Mouse (Mus musculus) NIH3T3 (cell line): ENCODE measurements around the gene Kremen1.

Experiments used
- DNase-seq: peaks from one replicate; pipeline ENCODE4 v3.0.0-alpha.2; 2012; ENCODE audit warnings: low read depth

The Kremen1 gene

GRCm38 (mm10) chr11:5265764-5266163, 4.4 kb upstream of the Kremen1 start:
- no peak for DNase-seq

- DNase-seq: no peak
Observed at GRCm38 (mm10) chr11:5263078-5263730, 1.8 kb upstream of the Kremen1 start.

- peak; percentile 71 for DNase-seq
Observed at GRCm38 (mm10) chr11:5260942-5261459, 357 bp downstream of the Kremen1 start.

GRCm38 (mm10) chr11:5259944-5260598, 1.3 kb downstream of the Kremen1 start:
- DNase-seq: no peak

GRCm38 (mm10) chr11:5258036-5258435, 3.3 kb downstream of the Kremen1 start:
- DNase-seq: no peak

GRCm38 (mm10) chr11:5257151-5257862, 4.1 kb downstream of the Kremen1 start:
- DNase-seq: peak; percentile 21

- no peak for DNase-seq
Observed at GRCm38 (mm10) chr11:5255509-5256014, 5.8 kb downstream of the Kremen1 start.

- no peak for DNase-seq
Observed at GRCm38 (mm10) chr11:5254016-5254415, 7.3 kb downstream of the Kremen1 start.

- no peak for DNase-seq
Observed at GRCm38 (mm10) chr11:5253528-5253927, 7.8 kb downstream of the Kremen1 start.

GRCm38 (mm10) chr11:5252727-5253126, 8.6 kb downstream of the Kremen1 start:
- no peak for DNase-seq

GRCm38 (mm10) chr11:5251112-5251511, 10.2 kb downstream of the Kremen1 start:
- no peak for DNase-seq

- no peak for DNase-seq
Observed at GRCm38 (mm10) chr11:5248200-5248599, 13.2 kb downstream of the Kremen1 start.

GRCm38 (mm10) chr11:5245431-5245830, 15.9 kb downstream of the Kremen1 start:
- DNase-seq: peak; percentile 83

- DNase-seq: peak; percentile 78
Observed at GRCm38 (mm10) chr11:5244749-5245130, 16.6 kb downstream of the Kremen1 start.

GRCm38 (mm10) chr11:5243812-5244748, 17.3 kb downstream of the Kremen1 start:
- DNase-seq: peak; percentile 95

GRCm38 (mm10) chr11:5243208-5243607, 18.1 kb downstream of the Kremen1 start:
- no peak for DNase-seq

GRCm38 (mm10) chr11:5242158-5242557, 19.2 kb downstream of the Kremen1 start:
- peak; percentile 38 for DNase-seq

- DNase-seq: no peak
Observed at GRCm38 (mm10) chr11:5239706-5240690, 21.4 kb downstream of the Kremen1 start.

GRCm38 (mm10) chr11:5219910-5220447, 41.4 kb downstream of the Kremen1 start:
- DNase-seq: no peak

GRCm38 (mm10) chr11:5219371-5219770, 42.0 kb downstream of the Kremen1 start:
- no peak for DNase-seq
